Mouse (Mus musculus): ENCODE results near the gene Tcf3. TPM values are rescaled to one million over a fixed set of nuclear protein-coding genes. Genes with fewer than 3 reads are reported as not detected.

Gene Tcf3
- total and polyA plus RNA-seq, 3 experiments: 146 to 223 (median 207) TPM

GRCm38 (mm10) chr10:80481002-80481401 is 47.6 kb upstream of the Tcf3 start:
- Histone ChIP-seq H3K4me1 (ENCODE audit: control insufficient read depth in 1 of 2, insufficient read depth in 2 of 2) (peaks cover 15 to 29% of the 10 kb centered on the region in 2 experiments), H3K27me3 (replicated peaks) (peaks cover 39% of the 10 kb centered on the region), H3K9ac (ENCODE audit: insufficient read depth, low read depth) (no peak overlapping the region), H3K4me3 (replicated peaks in 1 of 3; ENCODE audit: low read depth in 2 of 3, low read length in 2 of 3, poor library complexity in 1 of 3) (no peak overlapping the region), H3K4me2 (ENCODE audit: insufficient read depth, low read depth, poor library complexity, severe bottlenecking) (peak overlapping the region; percentile 88), H3K9me3 (replicated peaks; ENCODE audit: low read length) (no peaks in the 10 kb centered on the region), H3K79me2 (replicated peaks; ENCODE audit: control insufficient read depth, extremely low read depth, insufficient read depth, poor library complexity, severe bottlenecking) (no peaks in the 10 kb centered on the region), H3K27ac (ENCODE audit: insufficient read depth, low read depth) (no peak overlapping the region), H3K36me3 (replicated peaks in 1 of 2; ENCODE audit: control insufficient read depth in 1 of 2, insufficient read depth in 1 of 2, low read length in 1 of 2) (no peaks in the 10 kb centered on the region)
- dilution Hi-C loops (cut with MboI; ENCODE audit: extremely low pct_ligation_motif_present, extremely low pct_unique_long_range_greater_than_20kb, low sequenced_read_pairs) (no loop called here), in situ Hi-C loops (cut with MboI; ENCODE audit: low pct_ligation_motif_present, low pct_unique_long_range_greater_than_20kb, low sequenced_read_pairs) (no loop called here)
- peak; percentile 92 for DNase-seq (ENCODE audit: extremely low read depth)
- TF ChIP-seq JUN (IDR thresholded peaks at IDR 0.05; ENCODE audit: insufficient read depth, low read depth, low read length): no peak
- peak; percentile 27; the same call in 1 of the 2 replicates for TF ChIP-seq TCF12 (IDR thresholded peaks at IDR 0.05; ENCODE audit: low read depth, low read length)
- TF ChIP-seq RCOR1 (conservative IDR thresholded peaks at IDR 0.05; ENCODE audit: low read depth, low read length): 0 out of 2 replicates have a peak, but pooled peaks have one; percentile 11
- 0 out of 2 replicates have a peak, but pooled peaks have one; percentile 10 for TF ChIP-seq SIN3A (IDR thresholded peaks at IDR 0.05; ENCODE audit: low read length)
- no peak for TF ChIP-seq ELF1 (IDR thresholded peaks at IDR 0.05; ENCODE audit: low read depth, low read length)
- TF ChIP-seq EP300 (IDR thresholded peaks at IDR 0.05; ENCODE audit: low read length): 0 out of 2 replicates have a peak, but pooled peaks have one; percentile 28
- no peak for TF ChIP-seq POLR2AphosphoS2 (IDR thresholded peaks at IDR 0.05; ENCODE audit: low read depth, low read length)
- TF ChIP-seq IRF4 (IDR thresholded peaks at IDR 0.05; ENCODE audit: low read depth, low read length): peak; percentile 50; the same call in 1 of the 2 replicates
- TF ChIP-seq MEF2A (IDR thresholded peaks at IDR 0.05; ENCODE audit: borderline replicate concordance, low read depth, low read length): peak; percentile 58; the same call in 1 of the 2 replicates

GRCm38 (mm10) chr10:80478531-80478930 is 45.1 kb upstream of the Tcf3 start:
- Histone ChIP-seq H3K27me3 (replicated peaks) (peaks cover 27% of the 10 kb centered on the region), H3K9me3 (replicated peaks; ENCODE audit: low read length) (no peaks in the 10 kb centered on the region), H3K9ac (ENCODE audit: insufficient read depth, low read depth) (no peak overlapping the region), H3K4me1 (ENCODE audit: control insufficient read depth in 1 of 2, insufficient read depth in 2 of 2) (peaks cover 22 to 42% of the 10 kb centered on the region in 2 experiments), H3K27ac (ENCODE audit: insufficient read depth, low read depth) (no peak overlapping the region), H3K36me3 (replicated peaks in 1 of 2; ENCODE audit: control insufficient read depth in 1 of 2, insufficient read depth in 1 of 2, low read length in 1 of 2) (no peaks in the 10 kb centered on the region), H3K79me2 (replicated peaks; ENCODE audit: control insufficient read depth, extremely low read depth, insufficient read depth, poor library complexity, severe bottlenecking) (no peaks in the 10 kb centered on the region), H3K4me3 (replicated peaks in 1 of 3; ENCODE audit: low read depth in 2 of 3, low read length in 2 of 3, poor library complexity in 1 of 3) (no peak overlapping the region), H3K4me2 (ENCODE audit: insufficient read depth, low read depth, poor library complexity, severe bottlenecking) (no peak overlapping the region)
- TF ChIP-seq CTCF (conservative IDR thresholded peaks at IDR 0.05 in 1 of 2, IDR thresholded peaks at IDR 0.05 in 1 of 2; ENCODE audit: low read depth in 2 of 2, low read length in 2 of 2) (no peak), SMC3 (IDR thresholded peaks at IDR 0.05; ENCODE audit: low read depth, low read length) (no peak), ZKSCAN1 (IDR thresholded peaks at IDR 0.05; ENCODE audit: borderline replicate concordance, low read depth, low read length) (no peak), ELF1 (IDR thresholded peaks at IDR 0.05; ENCODE audit: low read depth, low read length) (no peak), ZC3H11A (IDR thresholded peaks at IDR 0.05; ENCODE audit: low read depth, low read length) (no peak), ZNF384 (IDR thresholded peaks at IDR 0.05; ENCODE audit: low read depth, low read length) (no peak), EP300 (IDR thresholded peaks at IDR 0.05; ENCODE audit: low read length) (no peak), ZMIZ1 (IDR thresholded peaks at IDR 0.05; ENCODE audit: low read depth, low read length) (no peak), E2F4 (IDR thresholded peaks at IDR 0.05; ENCODE audit: insufficient replicate concordance, low read depth, low read length) (no peak), NELFE (IDR thresholded peaks at IDR 0.05; ENCODE audit: low read depth, low read length) (no peak), MEF2A (IDR thresholded peaks at IDR 0.05; ENCODE audit: borderline replicate concordance, low read depth, low read length) (no peak), HCFC1 (IDR thresholded peaks at IDR 0.05; ENCODE audit: low read depth, low read length) (no peak), MYC (IDR thresholded peaks at IDR 0.05; ENCODE audit: low read depth, low read length) (no peak), MAX (IDR thresholded peaks at IDR 0.05; ENCODE audit: low read length) (no peak), JUND (conservative IDR thresholded peaks at IDR 0.05; ENCODE audit: low read depth, low read length) (no peak), ETS1 (conservative IDR thresholded peaks at IDR 0.05; ENCODE audit: low read depth, low read length) (no peak)
- dilution Hi-C loops (cut with MboI; ENCODE audit: extremely low pct_ligation_motif_present, extremely low pct_unique_long_range_greater_than_20kb, low sequenced_read_pairs) (no loop called here), in situ Hi-C loops (cut with MboI; ENCODE audit: low pct_ligation_motif_present, low pct_unique_long_range_greater_than_20kb, low sequenced_read_pairs) (no loop called here)
- DNase-seq (ENCODE audit: extremely low read depth): no peak

Data from CH12.LX (cell line).